Mouse (Mus musculus) C2C12 (cell line): ENCODE data around the gene Plgrkt. TPM values are rescaled to one million over a fixed set of nuclear protein-coding genes. Genes with fewer than 3 reads are reported as not detected.

ENCODE experiments used
- H3K27me3 ChIP-seq: one replicate; pipeline ENCODE4 v1.6.1; 2011; ENCODE audit not compliant: control insufficient read depth, insufficient read depth, insufficient read length
- H3K36me3 ChIP-seq: one replicate; pipeline ENCODE4 v1.6.1; 2011; ENCODE audit not compliant: control insufficient read depth, insufficient read depth
- H3K4me3 ChIP-seq: one replicate; pipeline ENCODE4 v1.5.1; 2011; ENCODE audit warnings: mild to moderate bottlenecking, control low read depth; ENCODE audit not compliant: poor library complexity, insufficient read depth, severe bottlenecking
- H3K79me2 ChIP-seq: one replicate; pipeline ENCODE4 v1.6.1; 2011; ENCODE audit not compliant: control insufficient read depth, insufficient read depth
- H3K79me3 ChIP-seq: one replicate; pipeline ENCODE4 v1.6.1; 2011; ENCODE audit warnings: low read depth, control low read depth
- H3ac ChIP-seq: one replicate; pipeline ENCODE3; 2011; ENCODE audit warnings: low read depth; ENCODE audit not compliant: control insufficient read depth, insufficient read length
- CEBPB ChIP-seq: IDR thresholded peaks from one replicate; pipeline ENCODE4 v1.6.1; 2011; ENCODE audit warnings: low read depth, mild to moderate bottlenecking, control low read depth, moderate library complexity
- CTCF ChIP-seq: IDR thresholded peaks from one replicate; pipeline ENCODE4 v1.5.1; 2011; ENCODE audit not compliant: control insufficient read depth, insufficient read depth, insufficient read length
- FOSL1 ChIP-seq: IDR thresholded peaks from one replicate; pipeline ENCODE4 v1.8.0; 2011; ENCODE audit warnings: mild to moderate bottlenecking, low read length; ENCODE audit not compliant: poor library complexity, insufficient read depth, severe bottlenecking
- MAX ChIP-seq: IDR thresholded peaks from one replicate; pipeline ENCODE4 v1.6.1; 2011; ENCODE audit warnings: mild to moderate bottlenecking, control low read depth
- MYOD1 ChIP-seq: IDR thresholded peaks from one replicate; pipeline ENCODE4 v1.6.1; 2011; ENCODE audit warnings: low read depth; ENCODE audit not compliant: control insufficient read depth, insufficient read length
- MYOG ChIP-seq: IDR thresholded peaks from one replicate; pipeline ENCODE4 v1.6.1; 2011; ENCODE audit not compliant: control insufficient read depth, insufficient read length; ENCODE audit errors: extremely low read depth
- USF1 ChIP-seq: IDR thresholded peaks from one replicate; pipeline ENCODE4 v1.6.1; 2011; ENCODE audit warnings: low read depth, mild to moderate bottlenecking, control low read depth, moderate library complexity
- polyA plus RNA-seq: library from polyadenylated mRNA; unstranded; fragments of >200 nt; fragmentation: generic; extraction: Trizol; gene quantifications from one replicate; pipeline ENCODE4 v1.2.1, GENCODE M21; 2012; ENCODE audit warnings: missing spikeins

The Plgrkt gene
- polyA plus RNA-seq, 1 experiment: 15.2 TPM

DNA sequence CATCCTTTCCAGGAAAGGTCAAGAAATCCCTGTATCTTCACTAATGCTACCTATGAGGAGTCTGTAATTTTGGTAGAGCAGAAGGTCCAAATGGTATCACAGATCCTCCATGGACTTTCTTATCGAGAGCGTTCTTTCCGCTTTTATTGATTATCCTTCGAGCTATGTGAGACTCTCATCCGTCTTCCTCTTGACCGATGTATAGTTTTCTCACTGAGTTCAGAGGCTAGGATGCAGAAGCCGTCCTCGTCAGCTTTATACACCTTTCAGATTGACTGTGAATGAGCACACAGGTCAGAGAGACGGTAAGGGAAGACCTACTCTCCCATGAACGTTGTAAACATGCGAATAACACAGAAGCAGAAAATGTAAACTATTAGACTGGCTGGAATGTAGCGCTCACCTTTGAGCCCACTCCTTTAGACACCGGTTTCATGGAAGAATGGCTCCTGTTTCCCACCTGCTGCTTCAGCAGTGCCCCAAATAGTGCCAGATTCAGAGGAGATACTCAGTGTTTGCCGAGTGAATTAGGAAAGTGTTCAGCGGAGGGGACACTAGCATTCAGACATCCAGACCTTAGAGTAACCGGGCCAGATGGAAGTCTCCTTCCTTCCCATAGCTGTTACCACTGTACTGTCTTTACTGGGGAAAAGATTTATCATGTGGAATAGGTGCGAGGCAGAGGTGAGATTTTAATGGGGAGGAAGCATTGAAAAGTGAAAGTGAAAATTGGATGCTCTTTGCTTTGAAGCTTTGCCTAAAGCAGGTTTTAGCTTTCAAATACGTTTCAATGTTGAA, 4.3 kb upstream of the Plgrkt start:
- TF ChIP-seq MYOD1 (no peak), USF1 (no peak), MAX (no peak), MYOG (no peak), CEBPB (no peak), CTCF (no peak), FOSL1 (no peak)
- Histone ChIP-seq H3K4me3 (no peak overlapping the region), H3ac (no peak overlapping the region), H3K36me3 (no peaks in the 10 kb centered on the region), H3K27me3 (no peaks in the 10 kb centered on the region), H3K79me2 (no peaks in the 10 kb centered on the region), H3K79me3 (no peaks in the 10 kb centered on the region)

DNA sequence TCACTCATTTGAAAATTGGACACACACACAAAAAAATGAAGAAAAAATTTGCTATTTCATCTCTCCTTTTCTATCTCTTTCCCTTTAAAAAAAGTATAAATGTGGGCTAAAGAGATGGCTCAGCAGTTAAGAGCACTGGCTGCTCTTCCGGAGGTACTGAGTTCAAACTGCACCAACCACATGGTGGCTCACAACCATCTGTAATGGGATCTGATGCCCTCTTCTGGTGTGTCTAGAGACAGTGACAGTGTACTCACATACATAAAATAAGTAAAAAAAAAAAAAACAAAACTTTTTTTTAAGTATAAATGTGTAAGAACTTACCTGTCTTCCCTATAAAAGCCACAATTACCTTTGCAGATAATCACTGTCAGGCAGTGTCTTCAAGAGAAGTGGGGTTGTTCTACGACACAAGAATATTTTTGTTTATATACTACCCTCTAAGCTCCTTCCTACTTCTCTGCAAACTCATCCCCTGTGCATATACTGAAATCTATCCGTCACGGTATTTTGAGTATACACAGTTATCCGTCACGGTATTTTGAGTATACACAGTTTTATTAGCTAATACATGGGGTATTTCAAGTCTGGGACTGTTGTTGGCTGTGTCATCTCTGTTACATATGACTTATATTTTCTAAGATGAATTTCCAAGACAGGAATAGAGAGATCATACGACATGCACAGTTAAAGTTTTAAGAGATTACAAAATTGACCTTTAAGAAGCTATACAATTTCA, 3.5 kb upstream of the Plgrkt start:
- no peak overlapping the region for H3ac ChIP-seq
- TF ChIP-seq FOSL1 (no peak), MAX (no peak), CEBPB (no peak), MYOD1 (no peak), MYOG (no peak), CTCF (no peak), USF1 (no peak)
- H3K79me3 ChIP-seq: no peaks in the 10 kb centered on the region
- H3K4me3 ChIP-seq: no peak overlapping the region
- no peaks in the 10 kb centered on the region for H3K36me3 ChIP-seq
- no peaks in the 10 kb centered on the region for H3K27me3 ChIP-seq
- H3K79me2 ChIP-seq: no peaks in the 10 kb centered on the region

DNA sequence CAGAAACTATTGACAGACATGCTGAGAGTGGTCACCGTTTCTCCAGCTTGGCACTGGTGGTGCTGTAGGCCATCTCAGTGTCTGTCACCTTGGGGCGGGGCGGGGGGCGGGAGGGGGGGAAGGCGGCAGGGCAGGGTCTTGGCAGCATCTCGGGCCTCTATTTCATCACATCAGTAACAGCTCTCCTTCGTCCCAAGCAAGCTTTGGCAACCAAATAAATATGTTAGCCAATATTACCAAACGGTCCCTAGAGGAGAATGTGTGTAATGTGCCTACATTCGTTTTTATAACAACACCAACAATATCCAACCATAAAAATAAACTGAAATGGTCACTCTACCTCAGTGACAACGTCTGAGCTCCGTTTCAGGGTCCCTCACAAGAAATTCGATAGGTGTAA, 2.9 kb upstream of the Plgrkt start:
- Histone ChIP-seq H3K4me3 (no peak overlapping the region), H3K79me2 (no peaks in the 10 kb centered on the region), H3K27me3 (no peaks in the 10 kb centered on the region), H3K79me3 (no peaks in the 10 kb centered on the region), H3K36me3 (no peaks in the 10 kb centered on the region), H3ac (no peak overlapping the region)
- TF ChIP-seq USF1: no peak
- no peak for TF ChIP-seq MYOG
- TF ChIP-seq CTCF: no peak
- TF ChIP-seq MYOD1: no peak
- no peak for TF ChIP-seq CEBPB
- no peak for TF ChIP-seq MAX
- no peak for TF ChIP-seq FOSL1

DNA sequence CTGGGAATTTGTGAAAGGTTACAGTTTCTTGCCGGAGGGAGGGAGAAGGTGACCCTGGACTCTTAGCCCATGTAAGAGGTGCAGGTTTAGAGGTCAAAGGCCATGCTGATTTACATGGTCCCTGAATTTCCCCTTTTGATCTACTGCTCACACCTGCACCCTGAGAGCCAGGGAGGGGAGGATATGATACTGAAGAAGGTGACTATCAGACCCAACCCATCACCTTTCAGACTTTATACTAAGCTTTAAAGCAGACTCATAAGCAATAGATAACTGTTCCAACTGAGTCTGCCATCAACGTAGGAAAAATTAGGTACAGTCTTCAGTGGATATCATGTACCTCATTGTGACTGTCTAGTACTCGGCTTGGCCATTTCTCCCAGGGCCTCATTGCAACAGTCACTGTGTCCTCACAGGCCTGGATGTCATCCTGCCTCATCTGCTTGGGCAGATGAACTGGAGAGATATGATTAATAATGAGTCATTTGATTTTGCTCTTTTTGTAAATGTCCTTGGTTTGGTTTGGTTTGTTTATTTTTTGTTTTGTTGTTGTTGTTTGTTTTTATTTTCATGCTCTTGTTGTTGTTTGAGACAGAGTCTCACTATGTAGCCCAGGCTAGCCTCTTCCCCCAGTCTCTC, 1.6 kb upstream of the Plgrkt start:
- Histone ChIP-seq H3K79me2 (no peaks in the 10 kb centered on the region), H3ac (no peak overlapping the region), H3K36me3 (no peaks in the 10 kb centered on the region), H3K27me3 (no peaks in the 10 kb centered on the region), H3K79me3 (no peaks in the 10 kb centered on the region), H3K4me3 (no peak overlapping the region)
- TF ChIP-seq CTCF (no peak), MAX (no peak), USF1 (no peak), MYOD1 (no peak), FOSL1 (no peak), CEBPB (no peak)

DNA sequence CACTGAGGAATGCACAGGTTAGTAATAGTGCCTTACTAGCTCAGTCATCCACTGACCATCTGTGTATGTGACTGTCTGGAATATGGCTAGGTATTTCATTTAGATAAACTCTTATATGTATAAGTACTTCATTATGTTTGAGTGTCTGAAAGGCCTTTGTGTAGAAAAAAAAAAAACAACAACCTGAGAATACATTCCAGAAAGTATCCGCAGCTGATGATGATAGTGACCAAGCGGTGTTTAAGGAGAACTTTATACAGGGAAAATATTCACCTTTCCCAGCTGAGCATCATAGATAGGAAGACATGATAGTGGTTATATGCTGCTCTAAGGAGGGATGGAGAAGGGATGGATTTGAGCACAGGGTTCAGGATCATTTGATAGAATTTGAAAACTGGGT, 851 bp upstream of the Plgrkt start:
- H3K4me3 ChIP-seq: no peak overlapping the region
- H3K36me3 ChIP-seq: no peaks in the 10 kb centered on the region
- H3K27me3 ChIP-seq: no peaks in the 10 kb centered on the region
- no peak overlapping the region for H3ac ChIP-seq
- H3K79me3 ChIP-seq: no peaks in the 10 kb centered on the region
- no peaks in the 10 kb centered on the region for H3K79me2 ChIP-seq
- TF ChIP-seq MAX (no peak), USF1 (no peak), CEBPB (no peak), MYOG (no peak), MYOD1 (no peak), FOSL1 (no peak), CTCF (no peak)
